Mouse (Mus musculus): ENCODE data around the gene Egflam. TPM values are rescaled to one million over a fixed set of nuclear protein-coding genes. Genes with fewer than 3 reads are reported as not detected.

Egflam gene
- total and polyA plus RNA-seq, 3 experiments: not detected

DNA sequence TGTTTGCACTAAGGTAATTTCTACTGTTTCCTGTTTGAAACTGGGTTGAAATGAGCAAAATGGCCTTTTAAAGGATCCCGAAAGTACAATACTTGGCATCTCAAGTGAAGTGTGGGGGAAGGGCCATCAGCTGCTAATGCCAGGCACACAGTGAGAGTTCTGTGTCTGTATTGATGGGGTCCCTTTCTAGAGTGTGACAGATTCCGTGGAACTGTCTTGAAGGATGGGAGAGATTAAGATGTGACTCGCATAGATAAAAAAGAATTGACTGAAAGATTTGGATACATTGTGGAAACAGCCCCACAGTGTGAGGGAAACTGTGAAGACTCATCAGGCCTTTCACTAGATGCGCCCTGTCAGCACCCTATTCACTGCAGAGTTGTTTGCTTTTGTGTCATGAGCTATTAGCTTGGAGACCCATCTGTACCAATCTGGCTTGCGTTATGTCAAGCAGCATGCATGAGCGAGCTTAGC lies 203.4 kb downstream of the Egflam start:
- DNase-seq (ENCODE audit: extremely low read depth): no peak
- no peak overlapping the region for H3K4me3 ChIP-seq (replicated peaks in 1 of 3; ENCODE audit: low read depth in 2 of 3, low read length in 2 of 3, poor library complexity in 1 of 3)
- H3K27me3 ChIP-seq (replicated peaks): peaks cover 91% of the 10 kb centered on the region
- in situ Hi-C loops (cut with MboI; ENCODE audit: low pct_ligation_motif_present, low pct_unique_long_range_greater_than_20kb, low sequenced_read_pairs): no loop called here
- H3K4me2 ChIP-seq (ENCODE audit: insufficient read depth, low read depth, poor library complexity, severe bottlenecking): no peak overlapping the region
- no peaks in the 10 kb centered on the region for H3K4me1 ChIP-seq (ENCODE audit: control insufficient read depth in 1 of 2, insufficient read depth in 2 of 2)
- dilution Hi-C loops (cut with MboI; ENCODE audit: extremely low pct_ligation_motif_present, extremely low pct_unique_long_range_greater_than_20kb, low sequenced_read_pairs): no loop called here
- no peak overlapping the region for H3K9ac ChIP-seq (ENCODE audit: insufficient read depth, low read depth)
- no peak overlapping the region for H3K27ac ChIP-seq (ENCODE audit: insufficient read depth, low read depth)
- H3K79me2 ChIP-seq (replicated peaks; ENCODE audit: control insufficient read depth, extremely low read depth, insufficient read depth, poor library complexity, severe bottlenecking): no peaks in the 10 kb centered on the region
- no peaks in the 10 kb centered on the region for H3K9me3 ChIP-seq (replicated peaks; ENCODE audit: low read length)
- TF ChIP-seq MEF2A (IDR thresholded peaks at IDR 0.05; ENCODE audit: borderline replicate concordance, low read depth, low read length): no peak
- TF ChIP-seq RCOR1 (conservative IDR thresholded peaks at IDR 0.05; ENCODE audit: low read depth, low read length): no peak
- TF ChIP-seq TCF12 (IDR thresholded peaks at IDR 0.05; ENCODE audit: low read depth, low read length): no peak
- TF ChIP-seq PAX5 (IDR thresholded peaks at IDR 0.05; ENCODE audit: low read length): no peak
- no peak for TF ChIP-seq MYC (IDR thresholded peaks at IDR 0.05; ENCODE audit: low read depth, low read length)
- TF ChIP-seq ZMIZ1 (IDR thresholded peaks at IDR 0.05; ENCODE audit: low read depth, low read length): no peak
- TF ChIP-seq ELF1 (IDR thresholded peaks at IDR 0.05; ENCODE audit: low read depth, low read length): no peak
- no peaks in the 10 kb centered on the region for H3K36me3 ChIP-seq (replicated peaks in 1 of 2; ENCODE audit: control insufficient read depth in 1 of 2, insufficient read depth in 1 of 2, low read length in 1 of 2)

DNA sequence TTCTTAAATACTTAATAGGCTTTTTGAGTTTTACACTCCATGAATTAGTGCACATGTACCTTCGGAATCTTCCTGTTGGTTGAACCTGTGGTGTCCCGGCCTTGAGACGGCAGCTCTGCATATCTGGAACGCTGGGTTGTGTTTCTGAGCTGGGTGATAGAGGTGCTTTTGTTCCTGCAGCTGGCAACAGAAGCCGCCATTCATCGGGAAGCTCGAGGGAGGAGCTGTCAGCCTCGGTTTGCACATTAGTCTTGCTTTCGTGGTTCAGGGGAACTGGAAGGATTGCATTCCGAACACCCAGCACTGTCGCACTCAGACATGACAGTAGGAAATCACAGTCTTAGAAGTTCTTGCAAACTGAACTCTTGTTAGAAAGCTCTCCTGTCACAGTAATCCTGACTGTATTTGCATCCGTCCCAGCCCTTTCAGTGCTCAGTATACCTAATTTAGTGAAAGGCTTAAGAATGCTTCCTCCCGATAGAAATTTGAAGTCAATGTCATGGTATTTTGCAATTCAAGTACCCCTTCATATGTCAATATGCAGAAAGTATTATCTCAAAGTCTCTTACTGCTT lies 204.0 kb downstream of the Egflam start:
- H3K27ac ChIP-seq (ENCODE audit: insufficient read depth, low read depth): no peak overlapping the region
- no peaks in the 10 kb centered on the region for H3K36me3 ChIP-seq (replicated peaks in 1 of 2; ENCODE audit: control insufficient read depth in 1 of 2, insufficient read depth in 1 of 2, low read length in 1 of 2)
- no peaks in the 10 kb centered on the region for H3K4me1 ChIP-seq (ENCODE audit: control insufficient read depth in 1 of 2, insufficient read depth in 2 of 2)
- no peaks in the 10 kb centered on the region for H3K9me3 ChIP-seq (replicated peaks; ENCODE audit: low read length)
- in situ Hi-C loops (cut with MboI; ENCODE audit: low pct_ligation_motif_present, low pct_unique_long_range_greater_than_20kb, low sequenced_read_pairs): no loop called here
- no peak overlapping the region for H3K9ac ChIP-seq (ENCODE audit: insufficient read depth, low read depth)
- H3K27me3 ChIP-seq (replicated peaks): peaks cover 91% of the 10 kb centered on the region
- dilution Hi-C loops (cut with MboI; ENCODE audit: extremely low pct_ligation_motif_present, extremely low pct_unique_long_range_greater_than_20kb, low sequenced_read_pairs): no loop called here
- H3K4me2 ChIP-seq (ENCODE audit: insufficient read depth, low read depth, poor library complexity, severe bottlenecking): no peak overlapping the region
- H3K79me2 ChIP-seq (replicated peaks; ENCODE audit: control insufficient read depth, extremely low read depth, insufficient read depth, poor library complexity, severe bottlenecking): no peaks in the 10 kb centered on the region
- no peak for TF ChIP-seq TCF12 (IDR thresholded peaks at IDR 0.05; ENCODE audit: low read depth, low read length)
- no peak for TF ChIP-seq ZNF384 (IDR thresholded peaks at IDR 0.05; ENCODE audit: low read depth, low read length)
- no peak for TF ChIP-seq HCFC1 (IDR thresholded peaks at IDR 0.05; ENCODE audit: low read depth, low read length)
- no peak for TF ChIP-seq ZKSCAN1 (IDR thresholded peaks at IDR 0.05; ENCODE audit: borderline replicate concordance, low read depth, low read length)
- H3K4me3 ChIP-seq (replicated peaks in 1 of 3; ENCODE audit: low read depth in 2 of 3, low read length in 2 of 3, poor library complexity in 1 of 3): no peak overlapping the region
- DNase-seq (ENCODE audit: extremely low read depth): no peak

DNA sequence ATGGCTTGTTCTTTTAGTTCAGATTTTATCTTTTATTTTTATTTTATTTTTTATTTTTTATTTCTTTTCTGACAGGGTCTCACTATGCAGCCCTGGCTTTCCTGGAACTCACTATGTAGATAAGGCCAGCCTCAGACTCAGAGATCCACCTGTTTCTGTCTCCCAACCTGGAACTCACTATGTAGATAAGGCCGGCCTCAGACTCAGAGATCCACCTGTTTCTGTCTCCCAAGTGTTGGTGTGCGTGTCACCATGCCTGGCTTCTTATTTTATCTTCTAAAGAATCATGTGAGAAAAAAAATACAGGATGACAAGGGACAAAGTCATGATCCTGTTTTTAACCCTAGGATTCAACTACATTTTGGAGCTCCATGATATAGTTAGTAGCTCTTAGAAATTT lies 205.6 kb downstream of the Egflam start:
- peaks cover 83% of the 10 kb centered on the region for H3K27me3 ChIP-seq (replicated peaks)
- in situ Hi-C loops (cut with MboI; ENCODE audit: low pct_ligation_motif_present, low pct_unique_long_range_greater_than_20kb, low sequenced_read_pairs): no loop called here
- no peak overlapping the region for H3K9ac ChIP-seq (ENCODE audit: insufficient read depth, low read depth)
- no peaks in the 10 kb centered on the region for H3K9me3 ChIP-seq (replicated peaks; ENCODE audit: low read length)
- no peak overlapping the region for H3K27ac ChIP-seq (ENCODE audit: insufficient read depth, low read depth)
- dilution Hi-C loops (cut with MboI; ENCODE audit: extremely low pct_ligation_motif_present, extremely low pct_unique_long_range_greater_than_20kb, low sequenced_read_pairs): no loop called here
- H3K4me3 ChIP-seq (replicated peaks in 1 of 3; ENCODE audit: low read depth in 2 of 3, low read length in 2 of 3, poor library complexity in 1 of 3): no peak overlapping the region
- no peak for TF ChIP-seq POLR2A (IDR thresholded peaks at IDR 0.05; ENCODE audit: low read depth, low read length)
- no peak for TF ChIP-seq GABPA (IDR thresholded peaks at IDR 0.05; ENCODE audit: insufficient replicate concordance, low read depth, low read length)
- no peak for TF ChIP-seq MEF2A (IDR thresholded peaks at IDR 0.05; ENCODE audit: borderline replicate concordance, low read depth, low read length)
- TF ChIP-seq BHLHE40 (IDR thresholded peaks at IDR 0.05; ENCODE audit: low read depth, low read length): no peak
- TF ChIP-seq HCFC1 (IDR thresholded peaks at IDR 0.05; ENCODE audit: low read depth, low read length): no peak
- no peak for TF ChIP-seq UBTF (IDR thresholded peaks at IDR 0.05; ENCODE audit: low read depth, low read length)
- no peak for TF ChIP-seq POLR2AphosphoS2 (IDR thresholded peaks at IDR 0.05; ENCODE audit: low read depth, low read length)
- no peak for TF ChIP-seq USF2 (conservative IDR thresholded peaks at IDR 0.05; ENCODE audit: low read depth, low read length)
- no peak overlapping the region for H3K4me2 ChIP-seq (ENCODE audit: insufficient read depth, low read depth, poor library complexity, severe bottlenecking)
- 0 out of 4 replicates have a peak, but pooled peaks cover 2% of the 10 kb centered on the region in 2 experiments for H3K4me1 ChIP-seq (ENCODE audit: control insufficient read depth in 1 of 2, insufficient read depth in 2 of 2)
- DNase-seq (ENCODE audit: extremely low read depth): no peak
- no peaks in the 10 kb centered on the region for H3K79me2 ChIP-seq (replicated peaks; ENCODE audit: control insufficient read depth, extremely low read depth, insufficient read depth, poor library complexity, severe bottlenecking)
- no peaks in the 10 kb centered on the region for H3K36me3 ChIP-seq (replicated peaks in 1 of 2; ENCODE audit: control insufficient read depth in 1 of 2, insufficient read depth in 1 of 2, low read length in 1 of 2)
